1 mouse cellular context compared by ENCODE assay signal in the genomic region with DNA sequence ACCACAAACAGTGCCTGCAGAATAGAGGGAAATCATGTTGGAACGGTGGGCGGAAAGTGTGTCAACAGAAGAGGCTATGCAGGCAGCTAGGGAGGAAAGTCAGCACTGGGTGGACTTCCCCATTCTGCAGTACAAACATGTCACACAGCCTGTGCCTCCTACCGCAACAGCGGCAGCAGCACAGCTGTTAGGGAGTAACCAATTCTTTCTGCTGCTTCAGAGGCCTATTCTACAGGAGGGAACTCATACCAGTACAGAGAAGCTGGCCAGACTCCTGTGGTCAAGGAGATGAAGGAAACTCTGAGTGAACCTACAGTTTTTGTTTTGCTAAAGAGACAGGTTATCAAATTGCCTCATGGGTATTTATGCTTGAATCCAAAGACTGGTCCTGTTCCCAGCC.
A peak's percentile ranks its signal among the peaks of the same experiment; 100 is the strongest.
TF ChIP-seq lines count a peak whose summit lies in the region.

No protein-coding gene starts in this region.

TF ChIP-seq in MEL, 35 proteins besides CTCF, POLR2A, EP300 and RAD21:
- TF ChIP-seq TBP (IDR thresholded peaks at IDR 0.05; ENCODE audit: low read depth, low read length) (peak; percentile 72), E2F4 (IDR thresholded peaks at IDR 0.05; ENCODE audit: borderline replicate concordance, low read depth, low read length) (no peak), CHD2 (IDR thresholded peaks at IDR 0.05; ENCODE audit: low read length) (no peak), JUND (IDR thresholded peaks at IDR 0.05; ENCODE audit: low read depth, low read length) (no peak), GABPA (IDR thresholded peaks at IDR 0.05; ENCODE audit: low read depth, low read length) (no peak), MYC (IDR thresholded peaks at IDR 0.05; ENCODE audit: low read depth, low read length) (no peak), SIN3A (IDR thresholded peaks at IDR 0.05; ENCODE audit: low read length) (peak; percentile 56; the same call in 1 of the 2 replicates), MXI1 (IDR thresholded peaks at IDR 0.05; ENCODE audit: low read depth, low read length) (no peak), ZNF384 (IDR thresholded peaks at IDR 0.05; ENCODE audit: low read depth, low read length) (no peak), HCFC1 (IDR thresholded peaks at IDR 0.05; ENCODE audit: low read depth, low read length) (no peak), ETS1 (IDR thresholded peaks at IDR 0.05; ENCODE audit: low read depth, low read length) (peak; percentile 55; the same call in 1 of the 2 replicates), MEF2A (IDR thresholded peaks at IDR 0.05; ENCODE audit: extremely low read depth, insufficient replicate concordance, low read depth, low read length, poor library complexity, severe bottlenecking) (no peak)
